In the genomic region with DNA sequence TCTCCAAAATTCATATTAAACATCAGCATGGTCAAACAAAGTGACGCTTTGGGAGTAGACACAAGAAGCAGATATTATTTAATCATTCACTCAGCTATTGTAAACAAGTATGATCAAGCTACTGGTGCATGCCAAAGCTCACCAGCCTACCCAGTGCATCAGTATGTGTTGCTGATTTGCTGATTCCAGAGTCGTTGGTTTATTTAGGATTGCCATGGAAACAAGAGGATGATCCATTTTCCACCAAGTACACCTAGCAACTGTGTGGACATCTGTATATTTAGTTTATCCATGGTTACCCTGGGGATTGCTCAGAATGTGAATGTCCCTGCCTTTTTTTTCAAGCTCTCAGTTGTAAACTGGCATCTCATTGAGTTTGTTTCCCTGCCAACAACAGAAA, we compare ENCODE assay signal across 20 mouse cellular contexts.
DNase-seq lines count a peak whose midpoint lies in the region; ATAC-seq and TF ChIP-seq lines count a peak whose summit lies in the region.
"Had no signal": no experiment of that assay in that cellular context is flagged by ENCODE, and none has a peak within 500 bp of the region (broad histone marks: within the 10 kb centered on the region; RNA-seq: fewer than 3 reads in every experiment).

No protein-coding gene starts in this region.

- no peak overlapping the region for H3K9ac ChIP-seq in hindbrain, postnatal 0 days (replicated peaks; ENCODE audit: low read length)
- H3K9ac ChIP-seq in kidney, embryonic 16.5 days (replicated peaks; ENCODE audit: low read length): no peak overlapping the region
- H3K9ac ChIP-seq: embryonic facial prominence, embryonic 15.5 days; limb, embryonic 15.5 days; liver, embryonic 15.5 days had no signal

- no peak overlapping the region for H3K4me3 ChIP-seq in hindbrain, postnatal 0 days (ENCODE audit: low read length)
- H3K4me3 ChIP-seq in kidney, embryonic 16.5 days (ENCODE audit: low read length): no peak overlapping the region
- H3K4me3 ChIP-seq: embryonic facial prominence, embryonic 15.5 days; limb, embryonic 15.5 days; liver, embryonic 15.5 days had no signal

- WGBS in hindbrain, postnatal 0 days: 28% methylated on average over 2 of the region's 2 CpGs
- WGBS in kidney, embryonic 16.5 days: 73% methylated on average over 2 of the region's 2 CpGs

- H3K27me3 ChIP-seq in hindbrain, postnatal 0 days (ENCODE audit: insufficient read depth, low read length): no peaks in the 10 kb centered on the region
- no peaks in the 10 kb centered on the region for H3K27me3 ChIP-seq in kidney, embryonic 16.5 days (ENCODE audit: insufficient read depth, low read length)
- H3K27me3 ChIP-seq: embryonic facial prominence, embryonic 15.5 days; limb, embryonic 15.5 days; liver, embryonic 15.5 days had no signal

- no peaks in the 10 kb centered on the region for H3K9me3 ChIP-seq in hindbrain, postnatal 0 days (ENCODE audit: low read length)
- no peaks in the 10 kb centered on the region for H3K9me3 ChIP-seq in kidney, embryonic 16.5 days (ENCODE audit: low read length)
- H3K9me3 ChIP-seq: embryonic facial prominence, embryonic 15.5 days; limb, embryonic 15.5 days; liver, embryonic 15.5 days had no signal

- peak; percentile 62; the same call in 1 of the 2 replicates for ATAC-seq in hindbrain, postnatal 0 days
- no peak for ATAC-seq in kidney, embryonic 16.5 days (ENCODE audit: low FRiP score, low TSS enrichment)

- TF ChIP-seq CTCF in hindbrain, postnatal 0 days (IDR thresholded peaks at IDR 0.05; ENCODE audit: low read depth): no peak

- H3K36me3 ChIP-seq in hindbrain, postnatal 0 days (ENCODE audit: insufficient read depth, low read length): no peaks in the 10 kb centered on the region
- no peaks in the 10 kb centered on the region for H3K36me3 ChIP-seq in kidney, embryonic 16.5 days (ENCODE audit: insufficient read depth, low read length)
- H3K36me3 ChIP-seq: embryonic facial prominence, embryonic 15.5 days; limb, embryonic 15.5 days; liver, embryonic 15.5 days had no signal

- DNase-seq in layer of hippocampus, adult 11-12 months (ENCODE audit: low spot score): peak; percentile 2
- DNase-seq in layer of hippocampus, postnatal 25 days (ENCODE audit: extremely low spot score in 1 of 2, low spot score in 1 of 2): no peak
- peak; percentile 38 for DNase-seq in Muller cell, postnatal 12 days (ENCODE audit: inconsistent ontology term)
- DNase-seq in brain, adult 2 months (ENCODE audit: low read depth, low spot score): peak; percentile 18
- peak; percentile 48 for DNase-seq in hindbrain, postnatal 0 days (ENCODE audit: low spot score)
- no peak for DNase-seq in frontal cortex, postnatal 10 days (ENCODE audit: low spot score in 2 of 2)
- no peak for DNase-seq in heart, postnatal 14 days
- DNase-seq: adrenal gland, adult 2 months; cerebellum, adult 9-11 months; gastrocnemius, postnatal 36 days; kidney, adult 2 months; kidney, postnatal 25 days; layer of hippocampus, postnatal 36 days; lung, postnatal 10 days; right cerebral cortex, adult 18-20 months; thymus, postnatal 4 days had no signal

- H3K4me1 ChIP-seq in hindbrain, postnatal 0 days (ENCODE audit: insufficient read depth, low read length): no peaks in the 10 kb centered on the region
- H3K4me1 ChIP-seq in kidney, embryonic 16.5 days (ENCODE audit: insufficient read depth, low read length): no peaks in the 10 kb centered on the region
- H3K4me1 ChIP-seq: embryonic facial prominence, embryonic 15.5 days; limb, embryonic 15.5 days; liver, embryonic 15.5 days had no signal

- H3K4me2 ChIP-seq in hindbrain, postnatal 0 days (ENCODE audit: low read depth, low read length): no peak overlapping the region
- no peak overlapping the region for H3K4me2 ChIP-seq in kidney, embryonic 16.5 days (replicated peaks; ENCODE audit: low read depth, low read length)
- H3K4me2 ChIP-seq: embryonic facial prominence, embryonic 15.5 days; limb, embryonic 15.5 days; liver, embryonic 15.5 days had no signal

- intact Hi-C loops in heart, postnatal 14 days (cut with DNase I): no loop called here

- no peak overlapping the region for H3K27ac ChIP-seq in hindbrain, postnatal 0 days
- H3K27ac ChIP-seq in kidney, embryonic 16.5 days (ENCODE audit: low read length): no peak overlapping the region
- H3K27ac ChIP-seq: embryonic facial prominence, embryonic 15.5 days; limb, embryonic 15.5 days; liver, embryonic 15.5 days had no signal

Comparison
In these comparisons a context has a peak if more than half of its experiments do, and no peak if none do; other contexts are left out.
1. DNase-seq: peak in layer of hippocampus, adult 11-12 months (single experiment), Muller cell, postnatal 12 days (single experiment), brain, adult 2 months (single experiment) and hindbrain, postnatal 0 days (single experiment); none in layer of hippocampus, postnatal 25 days (0 of 2), frontal cortex, postnatal 10 days (0 of 2) and heart, postnatal 14 days (0 of 2).